18 mouse cellular contexts compared by ENCODE assay signal in genomic region chr10:127198492-127198891, GRCm38 (mm10). TPM values are rescaled to one million over a fixed set of nuclear protein-coding genes. Genes with fewer than 3 reads are reported as not detected.
DNase-seq lines count a peak whose midpoint lies in the region; ATAC-seq and TF ChIP-seq lines count a peak whose summit lies in the region.
"Had no signal": no experiment of that assay in that cellular context is flagged by ENCODE, and none has a peak within 500 bp of the region (broad histone marks: within the 10 kb centered on the region; RNA-seq: fewer than 3 reads in every experiment).

No protein-coding gene starts in this region.

- H3K27me3 ChIP-seq in kidney, embryonic 16.5 days (ENCODE audit: insufficient read depth, low read length) = no peaks in the 10 kb centered on the region
- no peaks in the 10 kb centered on the region for H3K27me3 ChIP-seq in midbrain, postnatal 0 days (ENCODE audit: insufficient read depth, low read length)
- H3K27me3 ChIP-seq in midbrain, embryonic 11.5 days (ENCODE audit: control insufficient read depth, insufficient read depth, low read length) = no peaks in the 10 kb centered on the region
- no peaks in the 10 kb centered on the region for H3K27me3 ChIP-seq in liver, embryonic 12.5 days (replicated peaks)
- H3K27me3 ChIP-seq: heart, embryonic 13.5 days; intestine, embryonic 15.5 days; Patski had no signal

- no peak overlapping the region for H3K9ac ChIP-seq in kidney, embryonic 16.5 days (replicated peaks; ENCODE audit: low read length)
- H3K9ac ChIP-seq in midbrain, postnatal 0 days (replicated peaks; ENCODE audit: low read length, poor library complexity, severe bottlenecking) = no peak overlapping the region
- no peak overlapping the region for H3K9ac ChIP-seq in midbrain, embryonic 11.5 days (ENCODE audit: low read length)
- no peak overlapping the region for H3K9ac ChIP-seq in liver, embryonic 12.5 days
- H3K9ac ChIP-seq: heart, embryonic 13.5 days; intestine, embryonic 15.5 days had no signal

- DNase-seq in kidney, postnatal 14 days = no peak
- no peak for DNase-seq in midbrain, postnatal 0 days (ENCODE audit: low spot score)
- DNase-seq in midbrain, embryonic 11.5 days (ENCODE audit: low spot score, missing footprints) = no peak
- DNase-seq in urinary bladder, postnatal 10 days (ENCODE audit: low spot score) = no peak
- no peak for DNase-seq in ovary, postnatal 36 days (ENCODE audit: low spot score)
- DNase-seq: adrenal gland, postnatal 10 days; cerebellum, adult 9-11 months; lung, adult 18-20 months; lung, postnatal 14 days; midbrain, embryonic 14.5 days; right cerebral cortex, postnatal 4 days had no signal

- H3K27ac ChIP-seq in kidney, embryonic 16.5 days (ENCODE audit: low read length) = peak overlapping the region; percentile 24
- H3K27ac ChIP-seq in midbrain, postnatal 0 days (ENCODE audit: low read depth, low read length) = 0 out of 2 replicates have a peak overlapping the region, but pooled peaks have one; percentile 26
- H3K27ac ChIP-seq in midbrain, embryonic 11.5 days (ENCODE audit: low read depth, low read length) = no peak overlapping the region
- peak overlapping the region; percentile 30 for H3K27ac ChIP-seq in liver, embryonic 12.5 days
- H3K27ac ChIP-seq: heart, embryonic 13.5 days; hindbrain, embryonic 14.5 days; intestine, embryonic 15.5 days had no signal

- WGBS in kidney, embryonic 16.5 days = 26% methylated on average over 2 of the region's 2 CpGs
- 67% methylated on average over 2 of the region's 2 CpGs for WGBS in midbrain, postnatal 0 days
- 75% methylated on average over 2 of the region's 2 CpGs for WGBS in midbrain, embryonic 11.5 days
- WGBS in liver, embryonic 12.5 days (ENCODE audit: insufficient replicate concordance) = 56% methylated on average over 2 of the region's 2 CpGs

- ATAC-seq in kidney, embryonic 16.5 days (ENCODE audit: low FRiP score, low TSS enrichment) = no peak
- ATAC-seq in midbrain, postnatal 0 days (ENCODE audit: low FRiP score) = no peak
- no peak for ATAC-seq in midbrain, embryonic 11.5 days (ENCODE audit: low FRiP score)
- ATAC-seq in liver, embryonic 12.5 days = no peak
- ATAC-seq: intestine, embryonic 15.5 days; Patski had no signal

- H3K4me2 ChIP-seq in kidney, embryonic 16.5 days (replicated peaks; ENCODE audit: low read depth, low read length) = no peak overlapping the region
- H3K4me2 ChIP-seq in midbrain, postnatal 0 days (ENCODE audit: low read depth, low read length, poor library complexity, severe bottlenecking) = no peak overlapping the region
- no peak overlapping the region for H3K4me2 ChIP-seq in midbrain, embryonic 11.5 days
- no peak overlapping the region for H3K4me2 ChIP-seq in liver, embryonic 12.5 days
- H3K4me2 ChIP-seq: heart, embryonic 13.5 days; hindbrain, embryonic 14.5 days; intestine, embryonic 15.5 days had no signal

- no peak overlapping the region for H3K4me3 ChIP-seq in kidney, embryonic 16.5 days (ENCODE audit: low read length)
- H3K4me3 ChIP-seq in midbrain, postnatal 0 days (ENCODE audit: low read depth, low read length) = no peak overlapping the region
- H3K4me3 ChIP-seq in midbrain, embryonic 11.5 days (ENCODE audit: low read depth, low read length) = no peak overlapping the region
- H3K4me3 ChIP-seq in liver, embryonic 12.5 days = no peak overlapping the region
- H3K4me3 ChIP-seq: heart, embryonic 13.5 days; intestine, embryonic 15.5 days; myocyte had no signal

- peaks cover 38% of the 10 kb centered on the region for H3K4me1 ChIP-seq in kidney, embryonic 16.5 days (ENCODE audit: insufficient read depth, low read length)
- peaks cover 6% of the 10 kb centered on the region; the same call in 1 of the 2 replicates for H3K4me1 ChIP-seq in midbrain, postnatal 0 days (ENCODE audit: insufficient read depth, low read length)
- H3K4me1 ChIP-seq in midbrain, embryonic 11.5 days (ENCODE audit: control insufficient read depth, insufficient read depth, low read length) = peaks cover 17% of the 10 kb centered on the region
- peaks cover 72% of the 10 kb centered on the region for H3K4me1 ChIP-seq in liver, embryonic 12.5 days

- no peak for TF ChIP-seq CTCF in midbrain, postnatal 0 days (IDR thresholded peaks at IDR 0.05)

- H3K9me3 ChIP-seq in kidney, embryonic 16.5 days (ENCODE audit: low read length) = no peaks in the 10 kb centered on the region
- H3K9me3 ChIP-seq in midbrain, postnatal 0 days (ENCODE audit: low read length) = no peaks in the 10 kb centered on the region
- no peaks in the 10 kb centered on the region for H3K9me3 ChIP-seq in midbrain, embryonic 11.5 days (ENCODE audit: control insufficient read depth, low read length)
- no peaks in the 10 kb centered on the region for H3K9me3 ChIP-seq in liver, embryonic 12.5 days (replicated peaks)
- H3K9me3 ChIP-seq: heart, embryonic 13.5 days; intestine, embryonic 15.5 days had no signal

- H3K36me3 ChIP-seq in kidney, embryonic 16.5 days (ENCODE audit: insufficient read depth, low read length) = peaks cover 43% of the 10 kb centered on the region
- H3K36me3 ChIP-seq in midbrain, postnatal 0 days (ENCODE audit: insufficient read depth, low read length) = peaks cover 29% of the 10 kb centered on the region
- peaks cover 6% of the 10 kb centered on the region; the same call in 1 of the 2 replicates for H3K36me3 ChIP-seq in midbrain, embryonic 11.5 days (ENCODE audit: control insufficient read depth, insufficient read depth, low read length)
- H3K36me3 ChIP-seq in liver, embryonic 12.5 days = peaks cover 65% of the 10 kb centered on the region

RNA-seq across cellular contexts. Expression of gene Dtx3, which starts 3.0 kb away (rescaled TPM):
- polyA plus RNA-seq in kidney, embryonic 16.5 days (2015; fragmentation: Nextera tagmentation; extraction: Ambion mirVana) = 115 and 125 TPM in 2 replicates
- 258 and 275 TPM in 2 replicates for total RNA-seq in midbrain, postnatal 0 days (2014; rRNA removed)
- polyA plus RNA-seq in midbrain, postnatal 0 days (2015; fragmentation: Nextera tagmentation; extraction: Ambion mirVana) = 205 and 217 TPM in 2 replicates
- polyA plus RNA-seq in midbrain, embryonic 11.5 days (2014; fragmentation: Nextera tagmentation; extraction: Ambion mirVana) = 130 and 138 TPM in 2 replicates
- 33.2 and 36.9 TPM in 2 replicates for polyA plus RNA-seq in liver, embryonic 12.5 days (2016; fragmentation: Nextera tagmentation; extraction: Ambion mirVana)

RNA-seq across cellular contexts. Expression of gene Arhgef25, which starts 8.6 kb away (rescaled TPM):
- 47.8 and 53.8 TPM in 2 replicates for polyA plus RNA-seq in kidney, embryonic 16.5 days (2015; fragmentation: Nextera tagmentation; extraction: Ambion mirVana)
- 47.6 and 48.8 TPM in 2 replicates for total RNA-seq in midbrain, postnatal 0 days (2014; rRNA removed)
- polyA plus RNA-seq in midbrain, postnatal 0 days (2015; fragmentation: Nextera tagmentation; extraction: Ambion mirVana) = 13.5 and 15.4 TPM in 2 replicates
- polyA plus RNA-seq in midbrain, embryonic 11.5 days (2014; fragmentation: Nextera tagmentation; extraction: Ambion mirVana) = 25.8 and 28.2 TPM in 2 replicates
- polyA plus RNA-seq in liver, embryonic 12.5 days (2016; fragmentation: Nextera tagmentation; extraction: Ambion mirVana) = 14.3 and 17.4 TPM in 2 replicates

RNA-seq across cellular contexts. Expression of gene Pip4k2c, which starts 12.9 kb away (rescaled TPM):
- polyA plus RNA-seq in kidney, embryonic 16.5 days (2015; fragmentation: Nextera tagmentation; extraction: Ambion mirVana) = 50.9 and 52.2 TPM in 2 replicates
- 17.0 and 18.3 TPM in 2 replicates for total RNA-seq in midbrain, postnatal 0 days (2014; rRNA removed)
- 14.5 and 15.1 TPM in 2 replicates for polyA plus RNA-seq in midbrain, postnatal 0 days (2015; fragmentation: Nextera tagmentation; extraction: Ambion mirVana)
- 10.3 and 11.4 TPM in 2 replicates for polyA plus RNA-seq in midbrain, embryonic 11.5 days (2014; fragmentation: Nextera tagmentation; extraction: Ambion mirVana)
- polyA plus RNA-seq in liver, embryonic 12.5 days (2016; fragmentation: Nextera tagmentation; extraction: Ambion mirVana) = 44.7 and 50.0 TPM in 2 replicates

RNA-seq across cellular contexts. Expression of gene Slc26a10, which starts 18.0 kb away (rescaled TPM):
- 2.7 and 4.4 TPM in 2 replicates for polyA plus RNA-seq in kidney, embryonic 16.5 days (2015; fragmentation: Nextera tagmentation; extraction: Ambion mirVana)
- 0.05 TPM in 2 replicates for total RNA-seq in midbrain, postnatal 0 days (2014; rRNA removed)
- polyA plus RNA-seq in midbrain, postnatal 0 days (2015; fragmentation: Nextera tagmentation; extraction: Ambion mirVana) = 0.80 TPM in 2 replicates
- polyA plus RNA-seq in midbrain, embryonic 11.5 days (2014; fragmentation: Nextera tagmentation; extraction: Ambion mirVana) = 0.51 and 0.58 TPM in 2 replicates
- polyA plus RNA-seq in liver, embryonic 12.5 days (2016; fragmentation: Nextera tagmentation; extraction: Ambion mirVana) = 3.0 and 3.6 TPM in 2 replicates

RNA-seq across cellular contexts. Expression of gene B4galnt1, which starts 33.5 kb away (rescaled TPM):
- polyA plus RNA-seq in kidney, embryonic 16.5 days (2015; fragmentation: Nextera tagmentation; extraction: Ambion mirVana) = 7.2 and 10.1 TPM in 2 replicates
- total RNA-seq in midbrain, postnatal 0 days (2014; rRNA removed) = 126 and 134 TPM in 2 replicates
- 86.8 and 88.6 TPM in 2 replicates for polyA plus RNA-seq in midbrain, postnatal 0 days (2015; fragmentation: Nextera tagmentation; extraction: Ambion mirVana)
- 8.1 and 9.4 TPM in 2 replicates for polyA plus RNA-seq in midbrain, embryonic 11.5 days (2014; fragmentation: Nextera tagmentation; extraction: Ambion mirVana)
- polyA plus RNA-seq in liver, embryonic 12.5 days (2016; fragmentation: Nextera tagmentation; extraction: Ambion mirVana) = 12.6 TPM in 2 replicates
